Mouse (Mus musculus): ENCODE measurements around the gene Btbd9. TPM values are rescaled to one million over a fixed set of nuclear protein-coding genes. Genes with fewer than 3 reads are reported as not detected.

The Btbd9 gene
- polyA plus RNA-seq, 1 experiment from 2014 or later, result 111 TPM

DNA sequence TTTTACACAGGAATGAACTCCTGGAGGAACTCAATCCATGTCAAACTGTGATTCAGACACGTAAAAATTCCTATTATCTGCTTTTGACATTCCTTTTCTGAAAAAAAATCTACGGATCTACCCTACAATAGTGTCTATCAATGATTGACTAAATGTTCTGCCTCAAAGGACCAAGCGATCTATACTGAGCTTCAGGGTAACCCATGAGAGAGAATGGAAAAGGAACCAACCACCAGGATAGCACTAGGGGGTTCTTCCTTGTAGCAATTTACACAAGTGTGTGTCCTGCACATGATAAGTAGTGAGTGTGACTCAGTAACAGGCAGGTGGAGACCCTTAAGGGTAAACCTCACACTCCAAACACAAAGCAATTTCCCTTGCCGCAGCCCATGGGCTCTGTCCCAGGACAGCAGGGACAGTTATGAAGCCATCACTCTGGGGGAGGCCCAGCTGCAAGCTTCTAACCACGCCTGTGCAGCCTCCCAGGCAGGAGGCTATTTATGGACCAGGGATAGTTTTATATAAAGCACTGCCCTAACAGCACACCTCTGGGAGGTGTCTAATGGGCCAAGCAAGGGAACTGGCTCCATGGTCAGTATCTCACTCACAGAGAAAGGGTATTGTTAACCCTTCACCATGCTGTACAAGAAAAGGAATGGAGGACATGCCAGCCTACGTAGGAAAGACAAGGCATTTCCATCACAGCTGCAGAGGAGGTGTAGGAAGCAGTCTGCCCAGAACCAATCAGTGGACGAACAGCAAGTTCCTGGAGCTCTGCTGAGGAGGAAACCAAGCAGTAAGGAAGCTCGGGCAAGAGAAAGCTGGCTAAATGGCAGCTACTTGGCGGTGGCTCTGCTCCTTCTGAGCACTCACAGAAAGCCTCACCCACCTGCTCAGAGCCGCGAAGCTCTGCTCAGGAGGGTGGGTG is 306.9 kb downstream of the Btbd9 start:
- H3K4me1 ChIP-seq, result 0 out of 2 replicates have a peak, but pooled peaks cover 4% of the 10 kb centered on the region
- no peak overlapping the region for H3K9ac ChIP-seq
- peaks cover 5% of the 10 kb centered on the region for H3K36me3 ChIP-seq (ENCODE audit: poor library complexity, severe bottlenecking)
- no peak for ATAC-seq
- 84% methylated on average over 11 of the region's 11 CpGs for WGBS
- H3K4me2 ChIP-seq, result no peak overlapping the region
- H3K9me3 ChIP-seq (replicated peaks), result no peaks in the 10 kb centered on the region
- H3K27me3 ChIP-seq, result no peaks in the 10 kb centered on the region
- H3K4me3 ChIP-seq, result no peak overlapping the region
- no peak overlapping the region for H3K27ac ChIP-seq

DNA sequence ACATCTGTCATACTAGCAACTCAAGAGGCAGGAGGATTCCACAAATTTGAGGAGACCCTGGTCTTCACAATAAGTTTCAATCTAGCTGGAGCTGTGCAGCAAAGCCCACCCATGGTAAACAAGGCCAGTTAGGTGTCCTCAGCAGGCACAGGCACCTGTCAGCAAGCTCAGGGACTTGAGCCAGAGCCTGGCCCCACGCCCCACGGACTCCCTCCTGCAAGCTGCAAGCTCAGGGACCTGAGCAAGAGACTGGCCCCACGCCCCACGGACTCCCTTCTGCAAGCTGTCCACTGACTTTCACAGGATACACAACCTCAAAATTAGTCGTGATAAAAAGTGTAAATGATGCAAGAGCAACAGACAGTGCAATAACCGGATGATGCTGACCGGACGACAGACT is 307.8 kb downstream of the Btbd9 start:
- H3K9ac ChIP-seq, result no peak overlapping the region
- H3K4me3 ChIP-seq, result no peak overlapping the region
- WGBS, result 92% methylated on average over 8 of the region's 8 CpGs
- H3K4me2 ChIP-seq, result no peak overlapping the region
- H3K4me1 ChIP-seq, result peaks cover 5% of the 10 kb centered on the region
- peaks cover 3% of the 10 kb centered on the region; the same call in 1 of the 2 replicates for H3K36me3 ChIP-seq (ENCODE audit: poor library complexity, severe bottlenecking)
- no peak overlapping the region for H3K27ac ChIP-seq
- no peak for ATAC-seq
- H3K27me3 ChIP-seq, result no peaks in the 10 kb centered on the region
- no peaks in the 10 kb centered on the region for H3K9me3 ChIP-seq (replicated peaks)

DNA sequence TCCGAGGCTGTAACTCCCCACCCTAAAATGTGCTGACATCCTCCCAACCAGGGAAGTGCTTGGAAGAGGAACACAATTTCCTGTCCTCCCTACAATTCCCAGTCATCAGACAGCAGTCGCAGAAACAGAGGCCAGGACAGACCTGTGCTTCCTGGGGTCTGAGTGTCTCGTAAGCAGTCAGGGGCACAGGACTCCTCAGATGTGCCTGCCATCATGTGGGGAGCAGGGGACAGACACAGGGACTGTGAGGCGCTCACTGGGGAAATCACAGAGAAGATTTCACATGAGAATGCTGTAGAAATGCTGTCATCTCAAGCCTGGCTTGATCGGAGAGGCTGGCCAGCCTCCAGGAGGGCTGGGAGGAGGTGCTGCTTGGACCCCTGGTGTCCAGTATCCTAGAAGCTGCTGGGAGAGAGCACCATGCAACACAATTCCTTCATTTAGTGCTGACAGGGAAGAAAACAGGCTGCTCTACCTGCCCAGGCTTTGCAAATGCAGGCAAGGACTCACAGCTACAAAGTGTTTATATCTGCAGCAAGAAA is 308.8 kb downstream of the Btbd9 start:
- no peaks in the 10 kb centered on the region for H3K27me3 ChIP-seq
- no peak overlapping the region for H3K4me3 ChIP-seq
- no peak overlapping the region for H3K4me2 ChIP-seq
- peaks cover 10% of the 10 kb centered on the region for H3K4me1 ChIP-seq
- no peaks in the 10 kb centered on the region for H3K9me3 ChIP-seq (replicated peaks)
- 83% methylated on average over 5 of the region's 5 CpGs for WGBS
- ATAC-seq, result no peak
- no peak overlapping the region for H3K27ac ChIP-seq
- H3K9ac ChIP-seq, result no peak overlapping the region
- H3K36me3 ChIP-seq (ENCODE audit: poor library complexity, severe bottlenecking), result peaks cover 3% of the 10 kb centered on the region; the same call in 1 of the 2 replicates

DNA sequence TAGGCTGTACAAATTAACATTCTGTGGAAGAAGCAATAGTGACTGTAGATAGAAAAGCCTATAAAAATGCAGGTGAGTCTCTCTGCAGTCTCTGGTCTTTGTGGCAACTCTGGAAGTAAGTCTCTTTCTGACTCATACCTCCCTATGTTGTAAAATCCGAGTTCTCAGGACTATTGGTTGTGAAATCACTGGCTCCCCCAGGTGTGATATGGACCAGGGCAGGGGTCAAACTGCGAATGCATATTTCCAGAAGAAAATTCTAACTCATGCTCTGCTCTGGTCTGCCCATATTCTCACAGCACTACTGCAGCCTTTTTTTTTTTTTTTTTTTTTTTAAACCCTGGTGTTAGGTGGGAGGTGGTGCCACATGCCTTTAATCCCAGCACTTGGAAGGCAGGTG is 312.8 kb downstream of the Btbd9 start:
- Histone ChIP-seq H3K9me3 (replicated peaks) (no peaks in the 10 kb centered on the region), H3K36me3 (ENCODE audit: poor library complexity, severe bottlenecking) (peaks cover 3% of the 10 kb centered on the region; the same call in 1 of the 2 replicates), H3K27ac (no peak overlapping the region), H3K27me3 (no peaks in the 10 kb centered on the region), H3K4me1 (peaks cover 36% of the 10 kb centered on the region), H3K4me3 (no peak overlapping the region), H3K4me2 (no peak overlapping the region), H3K9ac (no peak overlapping the region)
- 88% methylated on average over 2 of the region's 2 CpGs for WGBS
- no peak for ATAC-seq

DNA sequence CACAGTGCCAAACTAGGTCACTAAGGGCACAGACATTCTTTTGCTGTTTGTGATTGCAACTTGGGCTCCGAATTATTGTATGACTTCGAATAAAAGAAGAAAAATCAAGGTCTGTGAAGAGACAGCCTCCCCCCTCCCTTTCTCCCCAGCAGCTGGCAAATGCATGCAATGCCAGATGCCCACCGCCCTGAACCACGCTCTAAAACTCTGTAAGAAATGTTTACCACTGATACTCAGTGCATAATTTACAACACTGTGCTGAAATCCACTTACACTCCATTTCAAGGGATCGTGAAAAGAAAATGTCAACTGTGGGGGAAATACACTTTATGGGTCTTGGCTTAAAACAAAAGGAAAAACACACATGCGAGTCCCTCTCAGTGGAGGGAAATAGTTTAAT is 313.3 kb downstream of the Btbd9 start:
- Histone ChIP-seq H3K4me1 (peaks cover 38% of the 10 kb centered on the region), H3K27me3 (no peaks in the 10 kb centered on the region), H3K27ac (peak overlapping the region; percentile 8; the same call in 1 of the 2 replicates), H3K9ac (no peak overlapping the region), H3K9me3 (replicated peaks) (no peaks in the 10 kb centered on the region), H3K4me3 (no peak overlapping the region), H3K36me3 (ENCODE audit: poor library complexity, severe bottlenecking) (peaks cover 3% of the 10 kb centered on the region; the same call in 1 of the 2 replicates), H3K4me2 (no peak overlapping the region)
- 57% methylated on average over 6 of the region's 6 CpGs for WGBS
- ATAC-seq, result no peak

DNA sequence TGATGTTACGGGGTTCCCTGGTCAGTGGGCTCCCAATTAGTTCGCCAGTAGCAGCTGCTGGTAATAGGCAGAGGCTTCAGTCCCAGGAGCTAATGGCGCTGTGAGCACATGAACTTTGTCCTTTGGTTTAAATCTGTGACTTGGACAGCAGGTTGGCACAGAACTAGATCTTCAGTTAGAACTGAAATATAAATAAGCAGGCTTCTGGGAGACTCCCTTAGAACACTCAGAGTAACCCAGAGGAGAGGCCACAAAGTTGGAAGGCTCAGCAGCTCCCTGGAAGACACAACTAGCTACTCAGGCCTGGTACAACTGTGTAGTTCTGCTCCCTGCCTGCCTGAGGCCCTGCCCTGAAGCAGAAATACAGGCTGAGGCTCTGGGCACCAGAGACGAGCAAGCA is 313.8 kb downstream of the Btbd9 start:
- no peaks in the 10 kb centered on the region for H3K27me3 ChIP-seq
- H3K9me3 ChIP-seq (replicated peaks), result no peaks in the 10 kb centered on the region
- 66% methylated on average over 4 of the region's 4 CpGs for WGBS
- H3K9ac ChIP-seq, result no peak overlapping the region
- ATAC-seq, result no peak
- no peak overlapping the region for H3K4me2 ChIP-seq
- H3K4me1 ChIP-seq, result peaks cover 41% of the 10 kb centered on the region
- H3K36me3 ChIP-seq (ENCODE audit: poor library complexity, severe bottlenecking), result peaks cover 3% of the 10 kb centered on the region; the same call in 1 of the 2 replicates
- H3K4me3 ChIP-seq, result no peak overlapping the region
- peak overlapping the region; percentile 8; the same call in 1 of the 2 replicates for H3K27ac ChIP-seq

DNA sequence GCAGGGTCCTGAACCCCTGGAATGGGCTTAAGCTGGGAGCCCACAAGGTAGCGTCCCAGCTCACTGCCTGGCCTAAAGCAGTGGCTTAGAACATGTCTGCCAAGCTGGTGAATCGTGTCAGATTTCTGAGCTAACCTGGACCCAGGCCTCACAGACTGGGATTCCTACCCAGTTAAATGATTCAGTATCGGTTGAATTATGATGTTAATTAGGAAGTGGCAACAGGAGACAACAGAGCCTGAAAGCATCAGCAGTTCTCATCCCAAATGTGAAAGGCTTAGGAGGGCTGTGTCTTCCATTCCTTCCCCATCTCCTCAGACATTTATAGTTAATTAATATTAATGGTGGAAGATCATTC is 314.3 kb downstream of the Btbd9 start:
- no peak overlapping the region for H3K27ac ChIP-seq

DNA sequence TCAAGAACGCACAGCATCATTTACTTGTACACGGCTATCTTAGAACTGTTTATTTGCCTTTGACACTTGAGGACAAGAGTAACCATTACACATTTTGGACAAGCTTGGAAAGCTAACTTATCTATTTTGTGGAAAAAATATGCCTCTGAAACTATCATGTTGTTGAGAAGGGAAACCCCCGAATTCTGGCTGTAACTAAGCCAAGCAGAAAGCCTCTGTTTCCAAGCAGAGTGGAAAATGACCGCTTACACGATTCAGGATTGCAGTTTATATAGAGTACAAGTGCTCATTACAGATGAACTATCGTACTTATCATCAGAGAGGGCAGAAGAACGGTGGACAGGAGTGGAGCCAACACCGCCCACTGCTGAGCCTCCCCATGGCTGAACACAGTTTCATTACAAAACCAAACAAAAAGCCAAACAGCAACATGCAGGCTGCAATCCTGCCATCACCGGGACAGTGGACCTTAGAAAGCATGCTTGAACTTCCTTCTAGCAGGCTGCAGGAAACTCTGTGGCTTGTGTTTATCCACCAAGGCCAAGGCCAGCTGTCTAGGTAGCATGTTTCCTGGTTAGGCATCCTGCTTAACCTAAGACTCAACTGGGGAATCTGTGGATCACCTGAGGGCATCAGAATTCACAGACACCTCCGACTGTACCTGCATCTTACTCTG is 314.8 kb downstream of the Btbd9 start:
- Histone ChIP-seq H3K36me3 (ENCODE audit: poor library complexity, severe bottlenecking) (no peaks in the 10 kb centered on the region), H3K4me2 (no peak overlapping the region), H3K27me3 (no peaks in the 10 kb centered on the region), H3K9ac (no peak overlapping the region), H3K27ac (no peak overlapping the region), H3K4me3 (no peak overlapping the region), H3K4me1 (peaks cover 48% of the 10 kb centered on the region), H3K9me3 (replicated peaks) (no peaks in the 10 kb centered on the region)
- no peak for ATAC-seq
- 76% methylated on average over 10 of the region's 10 CpGs for WGBS

More for the DNA sequence above, 314.3 kb downstream of the Btbd9 start:
- H3K4me1 ChIP-seq, result peaks cover 42% of the 10 kb centered on the region
- WGBS, result 55% methylated on average over 3 of the region's 3 CpGs
- H3K27me3 ChIP-seq, result no peaks in the 10 kb centered on the region
- no peak for ATAC-seq
- peaks cover 3% of the 10 kb centered on the region; the same call in 1 of the 2 replicates for H3K36me3 ChIP-seq (ENCODE audit: poor library complexity, severe bottlenecking)
- H3K4me3 ChIP-seq, result no peak overlapping the region
- no peak overlapping the region for H3K9ac ChIP-seq
- no peak overlapping the region for H3K4me2 ChIP-seq
- no peaks in the 10 kb centered on the region for H3K9me3 ChIP-seq (replicated peaks)

DNA sequence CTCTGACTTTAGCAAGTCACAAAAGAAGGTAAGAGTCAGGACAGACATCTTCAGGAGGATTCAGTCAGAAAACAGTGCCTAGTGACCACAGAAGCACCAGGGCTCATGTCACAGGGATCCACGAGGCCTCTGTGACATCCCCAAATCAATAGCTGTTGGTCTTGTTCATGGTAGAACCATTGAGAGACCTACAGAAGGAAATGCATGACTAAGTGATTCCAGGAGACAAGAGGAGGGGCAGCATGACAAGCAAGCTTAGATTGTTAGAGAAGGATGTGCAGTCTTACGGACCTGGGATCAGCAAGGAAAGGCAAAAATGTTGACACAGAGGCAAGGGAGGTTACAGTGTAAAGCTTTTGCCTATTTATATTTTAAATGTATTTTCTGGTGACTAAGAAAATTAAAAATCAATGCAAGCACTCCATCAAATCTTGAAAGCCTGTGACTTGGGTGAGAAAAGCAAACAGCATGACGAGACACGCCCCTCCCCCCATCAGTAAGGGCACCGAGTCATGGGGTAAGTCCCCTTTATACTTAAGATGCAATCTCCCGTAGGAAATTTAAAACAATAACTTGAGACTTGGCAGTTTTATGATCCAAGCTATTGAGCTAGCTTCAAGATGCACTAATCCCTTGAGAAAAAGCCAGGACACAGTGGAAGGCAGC is 315.5 kb downstream of the Btbd9 start:
- peaks cover 54% of the 10 kb centered on the region for H3K4me1 ChIP-seq
- H3K4me2 ChIP-seq, result no peak overlapping the region
- WGBS, result 61% methylated on average over 6 of the region's 6 CpGs
- no peaks in the 10 kb centered on the region for H3K9me3 ChIP-seq (replicated peaks)
- H3K27me3 ChIP-seq, result no peaks in the 10 kb centered on the region
- no peak overlapping the region for H3K27ac ChIP-seq
- no peaks in the 10 kb centered on the region for H3K36me3 ChIP-seq (ENCODE audit: poor library complexity, severe bottlenecking)
- H3K4me3 ChIP-seq, result no peak overlapping the region
- no peak for ATAC-seq
- no peak overlapping the region for H3K9ac ChIP-seq

DNA sequence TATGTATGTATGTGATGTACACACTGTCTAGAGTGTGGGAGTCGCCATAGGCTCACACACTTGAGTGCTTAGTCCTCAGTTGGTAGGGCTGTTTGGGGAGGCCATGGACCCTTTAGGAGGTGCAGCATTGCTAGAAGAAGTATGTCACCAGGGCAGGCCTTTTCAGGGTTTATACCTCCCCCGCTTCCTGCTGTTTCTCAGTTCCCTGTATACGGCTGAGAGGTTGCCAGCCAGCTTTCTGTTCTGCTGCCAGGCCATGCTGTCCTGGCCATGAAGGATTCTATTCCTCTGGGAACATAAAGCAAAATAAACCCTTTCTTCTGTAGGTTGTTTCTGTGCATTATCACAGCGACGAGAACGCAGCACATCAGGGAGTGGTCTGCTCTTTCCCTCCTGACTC is 316.4 kb downstream of the Btbd9 start:
- H3K9ac ChIP-seq, result no peak overlapping the region
- peaks cover 60% of the 10 kb centered on the region for H3K4me1 ChIP-seq
- H3K36me3 ChIP-seq (ENCODE audit: poor library complexity, severe bottlenecking), result no peaks in the 10 kb centered on the region
- no peak overlapping the region for H3K4me2 ChIP-seq
- H3K4me3 ChIP-seq, result no peak overlapping the region
- 73% methylated on average over 6 of the region's 6 CpGs for WGBS
- no peaks in the 10 kb centered on the region for H3K9me3 ChIP-seq (replicated peaks)
- no peak overlapping the region for H3K27ac ChIP-seq
- ATAC-seq, result no peak
- no peaks in the 10 kb centered on the region for H3K27me3 ChIP-seq

DNA sequence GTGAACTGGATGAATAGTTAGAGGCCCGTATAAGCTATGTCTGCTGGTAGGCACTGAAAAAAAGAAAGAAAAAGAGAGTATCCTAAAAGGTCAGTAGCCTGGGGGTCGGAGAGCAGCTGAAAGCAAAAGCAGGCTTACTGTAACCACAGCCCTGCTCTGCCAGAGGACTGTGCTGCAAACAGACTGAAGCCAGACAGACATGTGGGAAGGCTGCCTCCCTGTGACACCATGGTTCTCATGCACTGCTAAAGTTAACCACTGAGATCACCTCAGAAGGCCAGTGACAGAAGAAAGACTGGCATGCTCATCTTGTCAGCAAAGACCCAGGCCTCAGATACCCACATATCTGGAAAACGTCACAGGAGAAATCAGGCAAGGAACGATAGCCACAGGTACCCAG is 317.8 kb downstream of the Btbd9 start:
- 81% methylated on average over 4 of the region's 4 CpGs for WGBS

More for the DNA sequence above, 317.8 kb downstream of the Btbd9 start:
- H3K4me1 ChIP-seq, result peaks cover 65% of the 10 kb centered on the region
- no peak overlapping the region for H3K4me3 ChIP-seq
- H3K27me3 ChIP-seq, result no peaks in the 10 kb centered on the region
- H3K27ac ChIP-seq, result no peak overlapping the region
- ATAC-seq, result no peak
- no peaks in the 10 kb centered on the region for H3K36me3 ChIP-seq (ENCODE audit: poor library complexity, severe bottlenecking)
- H3K9me3 ChIP-seq (replicated peaks), result no peaks in the 10 kb centered on the region
- H3K4me2 ChIP-seq, result no peak overlapping the region
- H3K9ac ChIP-seq, result no peak overlapping the region

Measured in forebrain, embryonic 13.5 days (tissue).